Comparison of ENCODE assay signal across 30 mouse cellular contexts in genomic region chr19:10774141-10774540, GRCm38 (mm10). TPM values are rescaled to one million over a fixed set of nuclear protein-coding genes. Genes with fewer than 3 reads are reported as not detected.
"Had no signal": no experiment of that assay in that cellular context is flagged by ENCODE, and none has a peak within 500 bp of the region (broad histone marks: within the 10 kb centered on the region; RNA-seq: fewer than 3 reads in every experiment).

No protein-coding gene starts in this region.

- H3K4me1 ChIP-seq: liver, embryonic 13.5 days; liver, embryonic 15.5 days had no signal

- H3K27ac ChIP-seq: heart, adult 2 months; heart, embryonic 13.5 days; heart, embryonic 15.5 days; hindbrain, embryonic 13.5 days; limb, embryonic 10.5 days; limb, embryonic 12.5 days; liver, embryonic 13.5 days; liver, embryonic 15.5 days had no signal

- DNase-seq: gastrocnemius, postnatal 14 days; gastrocnemius, postnatal 36 days; heart, adult 11 months; heart, adult 2 months; heart, postnatal 14 days; heart, postnatal 36 days; kidney, adult 18-20 months; kidney, adult 8-10 months; kidney, postnatal 10 days; kidney, postnatal 25 days; kidney, postnatal 4 days; layer of hippocampus, adult 9-11 months; liver; liver, embryonic 13.5 days had no signal

- H3K4me3 ChIP-seq: heart, adult 2 months; heart, embryonic 13.5 days; heart, embryonic 15.5 days; hindbrain, embryonic 13.5 days; limb, embryonic 10.5 days; limb, embryonic 12.5 days; liver, embryonic 13.5 days; liver, embryonic 15.5 days had no signal

RNA-seq across cellular contexts. Expression of gene Cd5, which starts 35.3 kb away (rescaled TPM):
- total RNA-seq: gastrocnemius, adult 18-20 months; gastrocnemius, postnatal 14 days; left cerebral cortex, postnatal 36 days had no signal
- polyA plus RNA-seq: hindbrain, embryonic 11.5 days; intestine, embryonic 14.5 days; liver, embryonic 11.5 days; liver, embryonic 13.5 days; liver, embryonic 15.5 days had no signal

RNA-seq across cellular contexts. Expression of gene Cd6, which starts 55.7 kb away (rescaled TPM):
- total RNA-seq: gastrocnemius, adult 18-20 months; gastrocnemius, adult 8-10 months; gastrocnemius, postnatal 14 days had no signal
- polyA plus RNA-seq: heart, embryonic 11.5 days; heart, embryonic 15.5 days; heart, postnatal 0 days; hindbrain, embryonic 11.5 days; hindbrain, embryonic 13.5 days; hindbrain, embryonic 16.5 days; kidney, embryonic 16.5 days; limb, embryonic 10.5 days; limb, embryonic 12.5 days; liver, embryonic 11.5 days; liver, embryonic 15.5 days had no signal
